Mouse (Mus musculus) stomach, embryonic 15.5 days (tissue): ENCODE measurements around the gene Mcts1. TPM values are rescaled to one million over a fixed set of nuclear protein-coding genes. Genes with fewer than 3 reads are reported as not detected.

Source experiments
- ATAC-seq: fragments of 200-750 bp; cut with Nextera tagmentation; 2 replicates; pipeline ENCODE4 v1.8.0; 2017; ENCODE audit warnings: low read depth, moderate number of reproducible peaks, moderate TSS enrichment; ENCODE audit not compliant: insufficient read depth, low FRiP score
- H3K27ac ChIP-seq: fragments of 300-500 bp; sonication (generic); 2 replicates; pipeline ENCODE4 v1.5.1; 2015; ENCODE audit warnings: mild to moderate bottlenecking, inconsistent platforms
- H3K27me3 ChIP-seq: fragments of 300-500 bp; sonication (generic); replicated peaks from 2 replicates; pipeline ENCODE4 v1.6.1; 2015; ENCODE audit warnings: inconsistent platforms
- H3K36me3 ChIP-seq: fragments of 300-500 bp; sonication (generic); 2 replicates; pipeline ENCODE4 v1.6.1; 2015; ENCODE audit warnings: inconsistent platforms
- H3K4me1 ChIP-seq: fragments of 300-500 bp; sonication (generic); 2 replicates; pipeline ENCODE4 v1.6.1; 2015; ENCODE audit warnings: inconsistent platforms
- H3K4me2 ChIP-seq: fragments of 300-500 bp; sonication (generic); 2 replicates; pipeline ENCODE4 v1.6.1; 2015; ENCODE audit warnings: mild to moderate bottlenecking, inconsistent platforms
- H3K4me3 ChIP-seq: fragments of 300-500 bp; sonication (generic); replicated peaks from 2 replicates; pipeline ENCODE4 v1.5.1; 2015; ENCODE audit warnings: inconsistent platforms
- H3K9ac ChIP-seq: fragments of 300-500 bp; sonication (generic); 2 replicates; pipeline ENCODE4 v1.6.1; 2015; ENCODE audit warnings: inconsistent platforms
- H3K9me3 ChIP-seq: fragments of 300-500 bp; sonication (generic); 2 replicates; pipeline ENCODE4 v1.6.1; 2016; ENCODE audit warnings: inconsistent platforms
- whole genome bisulfite sequencing: fragments of 180-500 bp; shearing (Covaris S2); methylation state at CpG from one replicate; pipeline ENCODE4 v1.1.7; 2015; 5-methylcytosine and 5-hydroxymethylcytosine counted together
- polyA plus RNA-seq: library from polyadenylated mRNA; unstranded; fragments of >200 nt; fragmentation: Nextera tagmentation; extraction: Ambion mirVana; gene quantifications from 2 replicates; pipeline ENCODE4 v1.2.1, GENCODE M21; 2015

Mcts1 gene
- polyA plus RNA-seq: 88.7 and 91.1 TPM in 2 replicates

DNA sequence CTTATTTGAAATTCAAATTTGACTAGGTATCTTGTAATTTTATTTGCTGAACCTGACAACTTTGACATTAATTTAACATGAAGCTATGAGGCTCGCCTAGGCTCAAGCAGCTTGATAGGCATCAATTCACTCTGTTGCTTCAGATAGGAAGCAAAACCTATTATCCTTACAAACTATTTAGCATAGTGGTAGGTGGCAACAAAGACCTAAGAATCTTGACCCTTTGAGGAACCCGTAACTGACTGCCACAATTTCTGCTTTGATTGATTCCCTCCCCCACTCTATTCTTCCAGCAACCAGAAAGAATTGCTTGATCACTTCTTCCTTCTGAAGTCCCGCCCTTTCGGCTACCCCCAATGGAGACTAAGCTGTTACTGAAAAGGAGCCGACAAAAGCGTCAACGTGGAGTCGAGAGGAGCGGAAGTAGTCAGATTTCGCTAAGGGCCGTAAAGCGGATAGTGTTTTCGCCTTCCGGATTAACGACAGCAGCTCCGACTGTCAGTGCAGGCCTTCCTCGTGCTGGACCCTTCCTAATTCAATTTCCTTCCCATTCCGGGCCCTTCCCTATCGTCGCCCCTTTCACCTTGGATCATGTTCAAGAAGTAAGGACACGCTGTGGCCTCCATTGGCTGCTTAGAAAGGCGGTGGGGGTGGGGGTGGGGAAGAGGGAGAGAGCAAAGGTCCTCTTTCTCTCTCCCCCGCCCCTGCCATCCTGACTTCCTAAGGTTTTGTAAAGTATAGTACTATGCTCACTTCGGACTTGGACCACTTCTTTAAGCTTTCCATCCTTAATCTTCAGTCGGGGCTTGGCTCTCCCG is at the start of gene Mcts1:
Mcts1 (plus strand) TSS at position 402 of the 818 bp plus-strand sequence.
- Histone ChIP-seq H3K27ac (peak within 1 kb of the TSS; percentile 83), H3K4me1 (no peaks in the 10 kb centered on the region), H3K4me3 (peak within 1 kb of the TSS; percentile 48), H3K4me2 (peak within 1 kb of the TSS; percentile 51), H3K9me3 (no peaks in the 10 kb centered on the region), H3K27me3 (no peaks in the 10 kb centered on the region), H3K36me3 (no peaks in the 10 kb centered on the region), H3K9ac (peak within 1 kb of the TSS; percentile 16; the same call in 1 of the 2 replicates)
- peak; percentile 84; the same call in 1 of the 2 replicates for ATAC-seq
- WGBS: 23% methylated on average over 26 of the region's 26 CpGs

- no peak overlapping the region for H3K4me3 ChIP-seq
- H3K4me2 ChIP-seq: no peak overlapping the region
- no peaks in the 10 kb centered on the region for H3K9me3 ChIP-seq
- no peak for ATAC-seq
- no peaks in the 10 kb centered on the region for H3K4me1 ChIP-seq
- no peaks in the 10 kb centered on the region for H3K36me3 ChIP-seq
- no peak overlapping the region for H3K9ac ChIP-seq
- no peak overlapping the region for H3K27ac ChIP-seq
- no peaks in the 10 kb centered on the region for H3K27me3 ChIP-seq
Observed at GRCm38 (mm10) chrX:38553255-38553654, 47.1 kb upstream of the Mcts1 start.

- Histone ChIP-seq H3K9ac (peak overlapping the region; percentile 19), H3K9me3 (no peaks in the 10 kb centered on the region), H3K27me3 (no peaks in the 10 kb centered on the region), H3K4me3 (peak overlapping the region; percentile 56), H3K36me3 (no peaks in the 10 kb centered on the region), H3K4me1 (no peaks in the 10 kb centered on the region), H3K27ac (peak overlapping the region; percentile 96), H3K4me2 (peak overlapping the region; percentile 56)
- 18% methylated on average over 13 of the region's 19 CpGs for WGBS
- ATAC-seq: no peak
Observed at GRCm38 (mm10) chrX:38563941-38564541, 36.3 kb upstream of the Mcts1 start.

- Histone ChIP-seq H3K4me1 (no peaks in the 10 kb centered on the region), H3K36me3 (no peaks in the 10 kb centered on the region), H3K9me3 (no peaks in the 10 kb centered on the region), H3K9ac (peak overlapping the region; percentile 37; the same call in 1 of the 2 replicates), H3K27me3 (no peaks in the 10 kb centered on the region), H3K4me3 (peak overlapping the region; percentile 56), H3K27ac (peak overlapping the region; percentile 96), H3K4me2 (peak overlapping the region; percentile 56; the same call in 1 of the 2 replicates)
- 10% methylated on average over 49 of the region's 52 CpGs for whole genome bisulfite sequencing
- ATAC-seq: peak; percentile 94
Observed at GRCm38 (mm10) chrX:38564542-38565175, 35.7 kb upstream of the Mcts1 start.

GRCm38 (mm10) chrX:38565176-38565542 is 35.2 kb upstream of the Mcts1 start:
- H3K27me3 ChIP-seq: no peaks in the 10 kb centered on the region
- H3K36me3 ChIP-seq: no peaks in the 10 kb centered on the region
- H3K9ac ChIP-seq: 0 out of 2 replicates have a peak overlapping the region, but pooled peaks have one; percentile 2
- 11% methylated on average over 8 of the region's 8 CpGs for WGBS
- no peaks in the 10 kb centered on the region for H3K4me1 ChIP-seq
- H3K9me3 ChIP-seq: no peaks in the 10 kb centered on the region
- peak overlapping the region; percentile 84 for H3K27ac ChIP-seq
- no peak for ATAC-seq
- peak overlapping the region; percentile 56 for H3K4me3 ChIP-seq
- peak overlapping the region; percentile 48 for H3K4me2 ChIP-seq

- Histone ChIP-seq H3K4me1 (no peaks in the 10 kb centered on the region), H3K36me3 (no peaks in the 10 kb centered on the region), H3K9ac (no peak overlapping the region), H3K27me3 (no peaks in the 10 kb centered on the region), H3K4me3 (no peak overlapping the region), H3K4me2 (no peak overlapping the region), H3K27ac (no peak overlapping the region), H3K9me3 (no peaks in the 10 kb centered on the region)
- 69% methylated on average over 6 of the region's 6 CpGs for WGBS
- ATAC-seq: no peak
Observed at GRCm38 (mm10) chrX:38566521-38567205, 33.7 kb upstream of the Mcts1 start.

- no peak within 1 kb of the TSS for H3K4me3 ChIP-seq
- no peaks in the 10 kb centered on the region for H3K27me3 ChIP-seq
- peak; percentile 72; the same call in 1 of the 2 replicates for ATAC-seq
- H3K4me1 ChIP-seq: no peaks in the 10 kb centered on the region
- WGBS: 83% methylated on average over 15 of the region's 15 CpGs
- no peak within 1 kb of the TSS for H3K9ac ChIP-seq
- no peak within 1 kb of the TSS for H3K27ac ChIP-seq
- H3K9me3 ChIP-seq: no peaks in the 10 kb centered on the region
- no peak within 1 kb of the TSS for H3K4me2 ChIP-seq
- no peaks in the 10 kb centered on the region for H3K36me3 ChIP-seq
Observed at GRCm38 (mm10) chrX:38576078-38576477, 24.3 kb upstream of the Mcts1 start, which contains the start of gene Cul4b. Gene Cul4b (minus strand): TSS chrX:38576196.

- no peaks in the 10 kb centered on the region for H3K4me1 ChIP-seq
- no peak for ATAC-seq
- no peak overlapping the region for H3K4me3 ChIP-seq
- no peak overlapping the region for H3K27ac ChIP-seq
- WGBS: 86% methylated on average over 1 of the region's 1 CpGs
- no peaks in the 10 kb centered on the region for H3K9me3 ChIP-seq
- no peaks in the 10 kb centered on the region for H3K27me3 ChIP-seq
- no peak overlapping the region for H3K4me2 ChIP-seq
- H3K36me3 ChIP-seq: no peaks in the 10 kb centered on the region
- no peak overlapping the region for H3K9ac ChIP-seq
Observed at GRCm38 (mm10) chrX:38581140-38581539, 19.2 kb upstream of the Mcts1 start.

- Histone ChIP-seq H3K4me1 (no peaks in the 10 kb centered on the region), H3K27ac (no peak overlapping the region), H3K9me3 (no peaks in the 10 kb centered on the region), H3K27me3 (no peaks in the 10 kb centered on the region), H3K9ac (no peak overlapping the region), H3K4me2 (no peak overlapping the region), H3K4me3 (no peak overlapping the region), H3K36me3 (no peaks in the 10 kb centered on the region)
- no peak for ATAC-seq
Observed at GRCm38 (mm10) chrX:38583261-38583660, 17.1 kb upstream of the Mcts1 start.

DNA sequence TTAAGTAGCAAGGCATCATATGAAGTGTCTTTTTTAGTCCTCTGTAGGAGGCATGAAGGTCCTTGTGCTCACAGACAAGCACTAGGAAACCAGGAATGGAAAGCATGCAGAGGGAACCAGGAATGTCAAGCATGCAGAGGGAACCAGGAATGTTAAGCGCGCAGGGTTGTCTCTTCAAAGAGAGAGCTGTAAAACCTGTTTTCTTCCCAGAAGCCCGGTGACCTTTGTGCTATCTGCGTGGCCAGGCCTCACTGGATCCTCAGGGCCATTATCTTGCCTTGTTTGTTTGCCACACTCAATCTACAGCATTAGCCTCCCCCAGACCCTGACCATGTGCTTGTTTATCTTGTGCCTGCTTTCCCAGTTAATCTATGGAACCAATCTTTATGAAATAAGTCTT is 10.6 kb upstream of the Mcts1 start:
- ATAC-seq: no peak
- no peak overlapping the region for H3K4me3 ChIP-seq

DNA sequence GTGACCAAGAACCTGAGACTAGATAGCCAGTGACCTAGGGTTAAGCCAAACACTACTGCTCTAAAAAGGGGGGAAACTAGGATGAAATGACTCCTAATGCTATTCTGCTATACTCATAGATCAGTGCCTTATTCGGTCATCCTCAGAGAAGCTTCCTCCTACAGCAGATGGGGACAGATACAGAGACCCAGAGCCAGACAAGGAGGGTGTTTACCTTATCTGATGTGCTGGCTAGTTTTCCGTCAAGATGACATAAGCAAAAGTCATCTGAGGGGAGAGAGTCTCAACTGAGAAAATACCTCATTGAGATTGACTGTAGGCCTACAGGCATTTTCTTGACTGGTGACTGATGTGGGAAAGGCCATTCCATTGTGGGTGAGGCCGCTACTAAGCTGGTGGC is 8.6 kb upstream of the Mcts1 start:
- H3K4me2 ChIP-seq: no peak overlapping the region
- 76% methylated on average over 3 of the region's 3 CpGs for WGBS
- H3K27me3 ChIP-seq: no peaks in the 10 kb centered on the region
- H3K4me1 ChIP-seq: no peaks in the 10 kb centered on the region
- no peaks in the 10 kb centered on the region for H3K36me3 ChIP-seq
- no peak for ATAC-seq
- no peaks in the 10 kb centered on the region for H3K9me3 ChIP-seq
- H3K27ac ChIP-seq: no peak overlapping the region
- H3K4me3 ChIP-seq: no peak overlapping the region
- no peak overlapping the region for H3K9ac ChIP-seq

More for the DNA sequence above, 10.6 kb upstream of the Mcts1 start:
- Histone ChIP-seq H3K4me2 (no peak overlapping the region), H3K9me3 (no peaks in the 10 kb centered on the region), H3K27me3 (no peaks in the 10 kb centered on the region), H3K4me1 (no peaks in the 10 kb centered on the region), H3K9ac (no peak overlapping the region), H3K36me3 (no peaks in the 10 kb centered on the region), H3K27ac (no peak overlapping the region)
- 30% methylated on average over 4 of the region's 4 CpGs for WGBS
